ENCODE assay signal across 9 mouse cellular contexts in the genomic region with DNA sequence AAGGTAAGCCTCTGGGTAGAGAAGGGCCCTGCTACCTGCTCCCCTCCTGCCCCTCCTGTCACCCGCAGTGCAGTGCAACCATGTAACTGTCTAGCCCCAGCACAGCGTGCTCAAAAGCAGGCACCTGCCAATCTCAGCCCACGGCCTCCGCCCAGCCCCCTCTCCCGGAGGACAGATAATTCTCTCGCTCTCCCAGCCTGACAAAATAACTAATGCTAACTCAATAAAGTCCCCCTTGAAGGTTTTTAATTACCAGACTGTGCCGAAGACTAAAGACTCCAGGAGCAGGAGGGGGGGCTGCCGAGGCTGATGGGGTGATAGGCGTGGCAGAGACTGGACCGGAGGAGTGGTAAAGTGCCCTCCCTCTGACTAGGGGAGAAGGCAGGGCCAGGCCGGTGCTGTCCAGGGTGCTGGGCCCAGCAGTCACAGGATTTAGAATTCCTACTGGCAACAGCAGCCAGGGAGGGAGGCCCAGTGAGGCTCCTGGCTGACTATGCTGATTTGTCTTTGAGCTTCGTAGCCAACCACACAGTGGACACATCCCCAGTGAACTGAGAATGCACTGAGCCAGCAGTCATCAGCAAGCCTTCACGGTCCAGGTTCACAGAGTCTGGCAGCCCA.
DNase-seq lines count a peak whose midpoint lies in the region; ATAC-seq lines count a peak whose summit lies in the region.
"Had no signal": no experiment of that assay in that cellular context is flagged by ENCODE, and none has a peak within 500 bp of the region (broad histone marks: within the 10 kb centered on the region; RNA-seq: fewer than 3 reads in every experiment).

No protein-coding gene starts in this region.

- peak; percentile 41; the same call in 1 of the 2 replicates for ATAC-seq in heart, embryonic 12.5 days (ENCODE audit: insufficient number of reproducible peaks, low FRiP score)
- ATAC-seq in kidney, embryonic 14.5 days (ENCODE audit: low FRiP score, low TSS enrichment): peak; percentile 59

- no peaks in the 10 kb centered on the region for H3K9me3 ChIP-seq in embryonic facial prominence, embryonic 10.5 days
- H3K9me3 ChIP-seq in heart, embryonic 12.5 days (replicated peaks): no peaks in the 10 kb centered on the region
- H3K9me3 ChIP-seq in kidney, embryonic 14.5 days (ENCODE audit: control insufficient read depth, low read length): no peaks in the 10 kb centered on the region

- H3K36me3 ChIP-seq in embryonic facial prominence, embryonic 10.5 days (replicated peaks): no peaks in the 10 kb centered on the region
- H3K36me3 ChIP-seq in heart, embryonic 12.5 days: no peaks in the 10 kb centered on the region
- H3K36me3 ChIP-seq in kidney, embryonic 14.5 days (ENCODE audit: control insufficient read depth, insufficient read depth, low read length): no peaks in the 10 kb centered on the region

- H3K4me2 ChIP-seq in heart, embryonic 12.5 days: peak overlapping the region; percentile 66
- peak overlapping the region; percentile 21 for H3K4me2 ChIP-seq in kidney, embryonic 14.5 days (replicated peaks; ENCODE audit: low read depth, low read length)

- H3K4me3 ChIP-seq in embryonic facial prominence, embryonic 10.5 days: peak overlapping the region; percentile 36
- H3K4me3 ChIP-seq in heart, embryonic 12.5 days: peak overlapping the region; percentile 31
- no peak overlapping the region for H3K4me3 ChIP-seq in kidney, embryonic 14.5 days (ENCODE audit: low read length)
- H3K4me3 ChIP-seq: erythroblast, embryonic 14.5 days had no signal

- 0 out of 2 replicates have a peak overlapping the region, but pooled peaks have one; percentile 31 for H3K9ac ChIP-seq in heart, embryonic 12.5 days
- H3K9ac ChIP-seq in kidney, embryonic 14.5 days (ENCODE audit: low read depth, low read length): no peak overlapping the region

- peaks cover 73% of the 10 kb centered on the region for H3K27me3 ChIP-seq in embryonic facial prominence, embryonic 10.5 days (replicated peaks; ENCODE audit: low read depth, poor library complexity, severe bottlenecking)
- peaks cover 39% of the 10 kb centered on the region for H3K27me3 ChIP-seq in heart, embryonic 12.5 days (replicated peaks)
- peaks cover 5% of the 10 kb centered on the region; the same call in 1 of the 2 replicates for H3K27me3 ChIP-seq in kidney, embryonic 14.5 days (ENCODE audit: control insufficient read depth, insufficient read depth, low read length)

- 6% methylated on average over 13 of the region's 13 CpGs for WGBS in embryonic facial prominence, embryonic 10.5 days
- WGBS in heart, embryonic 12.5 days: 8% methylated on average over 13 of the region's 13 CpGs
- WGBS in kidney, embryonic 14.5 days: 9% methylated on average over 13 of the region's 13 CpGs

- DNase-seq in R1 (ENCODE audit: low read depth, low spot score): peak; percentile 72
- DNase-seq in embryonic facial prominence, embryonic 10.5 days (ENCODE audit: low spot score): peak; percentile 85
- DNase-seq in lung, postnatal 14 days: peak; percentile 78
- DNase-seq in retina, postnatal 1 day: peak; percentile 76
- no peak for DNase-seq in frontal cortex, postnatal 36 days (ENCODE audit: low spot score in 2 of 2)
- DNase-seq in right cerebral cortex, postnatal 25 days: no peak

- H3K27ac ChIP-seq in embryonic facial prominence, embryonic 10.5 days (replicated peaks): peak overlapping the region; percentile 27; the same call in 1 of the 2 replicates
- H3K27ac ChIP-seq in heart, embryonic 12.5 days (ENCODE audit: poor library complexity, severe bottlenecking): 0 out of 2 replicates have a peak overlapping the region, but pooled peaks have one; percentile 4
- H3K27ac ChIP-seq in kidney, embryonic 14.5 days (ENCODE audit: low read depth, low read length): no peak overlapping the region

- peaks cover 64% of the 10 kb centered on the region for H3K4me1 ChIP-seq in embryonic facial prominence, embryonic 10.5 days
- H3K4me1 ChIP-seq in heart, embryonic 12.5 days (replicated peaks): peaks cover 68% of the 10 kb centered on the region
- H3K4me1 ChIP-seq in kidney, embryonic 14.5 days (ENCODE audit: control insufficient read depth, insufficient read depth, low read length): peaks cover 61% of the 10 kb centered on the region

Comparison
In these comparisons a context has a peak if more than half of its experiments do, and no peak if none do; other contexts are left out.
1. DNase-seq: peak in R1 (single experiment), embryonic facial prominence, embryonic 10.5 days (single experiment), lung, postnatal 14 days (single experiment) and retina, postnatal 1 day (single experiment); none in frontal cortex, postnatal 36 days (0 of 2) and right cerebral cortex, postnatal 25 days (single experiment).